Mouse (Mus musculus) G1E (cell line): ENCODE measurements around the gene Mad1l1.

Source experiments
- CTCF ChIP-seq: IDR thresholded peaks from 2 replicates; pipeline ENCODE4 v1.5.1; 2012; ENCODE audit warnings: low read depth, low read length, inconsistent platforms, mixed read lengths
- GATA1 ChIP-seq: IDR thresholded peaks from 2 replicates; pipeline ENCODE4 v1.6.1; 2012; ENCODE audit warnings: borderline replicate concordance, low read length, inconsistent platforms, mixed read lengths
- GATA2 ChIP-seq: IDR thresholded peaks from 2 replicates; pipeline ENCODE4 v1.6.1; 2012; ENCODE audit warnings: low read depth, low read length, inconsistent platforms, borderline replicate concordance
- POLR2AphosphoS5 ChIP-seq: IDR thresholded peaks from 2 replicates; pipeline ENCODE4 v1.6.1; 2012; ENCODE audit warnings: low read depth, low read length, inconsistent platforms; ENCODE audit not compliant: insufficient replicate concordance
- TAL1 ChIP-seq: conservative IDR thresholded peaks from 2 replicates; pipeline ENCODE4 v1.6.1; 2012; ENCODE audit warnings: low read depth, low read length, inconsistent platforms, mixed read lengths

DNA sequence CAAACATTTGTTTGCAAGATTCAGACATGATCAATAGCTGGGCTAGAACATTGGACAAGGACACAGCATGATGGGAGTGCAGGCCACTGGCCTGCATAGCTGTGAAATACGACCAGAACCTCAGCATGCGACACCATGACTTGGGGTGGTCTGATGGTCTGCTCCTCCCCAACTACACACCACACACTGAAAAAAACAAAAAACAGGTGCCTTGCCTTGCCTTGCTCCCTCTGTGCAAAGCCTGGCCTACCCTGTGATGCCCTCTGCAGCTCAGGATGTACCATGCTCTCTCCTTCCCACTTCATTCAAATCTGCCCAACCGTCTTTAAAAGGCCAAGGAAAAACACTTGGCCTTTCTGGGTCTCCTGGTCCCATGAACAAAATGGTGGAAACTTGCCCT lies 63.3 kb downstream of the Mad1l1 start:
- TF ChIP-seq CTCF (no peak), GATA1 (no peak), GATA2 (no peak), POLR2AphosphoS5 (no peak), TAL1 (no peak)
